Mouse (Mus musculus): ENCODE data around the gene Scoc.
"Not testable (repeated sequence)": the region's sequence is repeated elsewhere in the genome, so short reads cannot be mapped to it uniquely, and the experiment has no call there.

Scoc gene

GRCm38 (mm10) chr8:83458222-83458621 lies at the start of gene Scoc:
Scoc (minus strand) TSS chr8:83458391.
- DNase-seq (ENCODE audit: low read depth, low spot score): no peak

DNA sequence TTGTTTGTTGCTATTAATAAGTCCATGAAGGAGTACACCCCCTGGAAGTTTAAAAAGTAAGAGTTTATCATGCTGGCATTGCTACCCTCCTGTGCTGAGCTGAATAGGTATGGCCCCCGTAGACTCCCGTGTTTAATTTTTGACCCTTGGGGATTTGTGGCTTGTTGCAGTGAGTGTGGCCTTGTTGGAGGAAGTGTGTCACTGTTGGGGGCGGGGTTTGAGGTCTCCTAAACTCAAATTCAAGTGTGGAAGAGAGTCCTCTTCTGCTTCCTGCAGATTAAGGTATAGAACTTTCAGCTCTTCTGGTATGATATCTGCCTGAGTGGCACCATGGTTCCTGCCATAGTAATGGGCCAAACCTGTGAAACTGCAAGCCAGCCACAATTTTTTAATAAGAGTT lies 1.4 kb upstream of the Scoc start:
- no peak for DNase-seq (ENCODE audit: low read depth, low spot score)

DNA sequence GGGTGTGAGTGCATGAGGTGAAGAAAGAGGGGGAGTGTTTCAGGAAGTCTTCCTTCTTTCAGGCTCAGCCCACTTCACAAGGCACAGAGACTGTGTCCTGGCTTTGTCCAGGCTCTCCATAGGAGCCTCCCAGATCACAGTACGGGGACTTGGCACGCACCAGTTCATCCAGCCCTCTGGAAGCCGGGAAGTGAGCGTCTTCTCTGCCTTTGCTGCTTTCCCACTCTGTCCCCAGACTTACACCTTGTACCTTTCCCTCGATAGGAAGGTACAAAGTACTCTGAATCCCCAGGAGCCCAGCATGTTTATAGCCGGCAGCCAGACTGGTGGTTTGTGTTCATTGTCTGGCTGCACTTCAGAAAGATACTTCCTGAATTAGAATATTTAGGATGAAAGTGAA lies 1.1 kb downstream of the Scoc start:
- DNase-seq (ENCODE audit: low read depth, low spot score): no peak

GRCm38 (mm10) chr8:83451056-83451455 lies 7.1 kb downstream of the Scoc start:
- DNase-seq (ENCODE audit: low read depth, low spot score): peak; percentile 60

- DNase-seq (ENCODE audit: low read depth, low spot score): peak; percentile 32
Observed at GRCm38 (mm10) chr8:83449960-83450359, 8.2 kb downstream of the Scoc start.

DNA sequence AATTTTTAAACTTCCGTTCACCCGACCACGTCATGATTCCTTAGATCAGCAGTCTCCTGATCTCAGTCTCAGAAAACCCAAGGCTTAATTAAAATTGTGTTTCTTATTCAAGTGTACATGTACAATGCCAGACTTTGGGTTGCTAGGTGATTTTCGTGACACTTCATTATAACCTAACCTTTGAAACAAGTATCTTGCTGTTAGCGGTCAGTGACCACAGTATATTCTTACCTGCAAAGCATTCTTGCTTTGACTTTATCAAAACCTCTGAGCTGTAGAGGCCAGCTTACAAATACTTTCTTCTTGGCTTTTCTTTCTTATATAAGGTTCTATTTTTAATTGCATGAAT lies 15.2 kb downstream of the Scoc start:
- no peak for DNase-seq (ENCODE audit: low read depth, low spot score)

GRCm38 (mm10) chr8:83442243-83443051 lies 15.7 kb downstream of the Scoc start:
- DNase-seq (ENCODE audit: low read depth, low spot score): peak; percentile 98

DNA sequence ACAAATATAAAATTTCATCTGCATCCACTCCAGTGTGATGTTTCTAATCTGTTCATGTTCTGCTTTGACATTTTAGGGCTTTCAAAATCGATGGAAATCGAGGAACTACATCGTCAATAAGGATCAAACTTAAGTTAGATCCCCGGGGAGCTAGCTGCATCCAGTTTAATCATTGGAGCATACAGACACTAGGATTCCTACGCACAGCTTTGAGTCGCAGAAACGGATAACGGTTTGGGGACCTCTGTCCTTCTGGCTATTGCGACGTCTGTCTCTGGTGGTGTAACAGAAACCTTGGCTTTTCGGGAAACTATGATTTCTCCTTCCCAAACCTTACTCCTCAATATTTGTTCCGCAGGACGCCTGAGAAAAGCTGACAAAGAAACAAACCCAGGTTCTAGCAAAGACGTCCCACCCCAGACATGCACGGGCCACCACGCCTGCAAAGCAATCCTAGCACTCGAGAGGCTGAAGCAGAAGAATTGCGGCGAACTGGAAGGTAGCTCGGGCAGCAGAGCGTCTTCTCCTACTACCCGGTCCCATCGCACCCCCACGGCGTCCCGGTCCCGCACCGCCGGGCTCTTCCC lies 16.4 kb downstream of the Scoc start:
- no peak for DNase-seq (ENCODE audit: low read depth, low spot score)

- DNase-seq (ENCODE audit: low read depth, low spot score): no peak
Observed at GRCm38 (mm10) chr8:83437077-83437476, 21.1 kb downstream of the Scoc start.

GRCm38 (mm10) chr8:83429071-83429524 lies 29.1 kb downstream of the Scoc start:
- no peak for DNase-seq (ENCODE audit: low read depth, low spot score)

GRCm38 (mm10) chr8:83428621-83429020 lies 29.6 kb downstream of the Scoc start:
- not testable (repeated sequence) for DNase-seq (ENCODE audit: low read depth, low spot score)

DNA sequence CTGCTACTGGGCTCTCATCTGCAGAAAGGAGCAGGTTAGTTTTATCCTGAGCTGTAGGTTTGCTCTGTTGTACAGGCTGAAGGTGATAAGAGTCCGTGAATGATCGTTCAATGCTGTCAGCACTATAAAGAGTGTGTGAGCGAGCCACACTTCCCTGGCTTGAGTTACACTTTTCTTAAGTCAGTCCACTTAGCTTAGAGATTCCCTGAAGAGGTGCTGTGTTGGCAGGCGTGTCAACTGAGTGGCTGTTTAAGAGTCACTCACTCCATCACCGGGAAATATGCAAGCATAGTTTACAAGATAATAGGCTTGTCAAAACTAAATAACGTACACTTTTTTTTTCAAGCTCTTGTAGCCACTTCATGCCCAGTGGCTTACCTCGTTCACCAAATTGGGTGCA lies 31.2 kb downstream of the Scoc start:
- no peak for DNase-seq (ENCODE audit: low read depth, low spot score)

DNA sequence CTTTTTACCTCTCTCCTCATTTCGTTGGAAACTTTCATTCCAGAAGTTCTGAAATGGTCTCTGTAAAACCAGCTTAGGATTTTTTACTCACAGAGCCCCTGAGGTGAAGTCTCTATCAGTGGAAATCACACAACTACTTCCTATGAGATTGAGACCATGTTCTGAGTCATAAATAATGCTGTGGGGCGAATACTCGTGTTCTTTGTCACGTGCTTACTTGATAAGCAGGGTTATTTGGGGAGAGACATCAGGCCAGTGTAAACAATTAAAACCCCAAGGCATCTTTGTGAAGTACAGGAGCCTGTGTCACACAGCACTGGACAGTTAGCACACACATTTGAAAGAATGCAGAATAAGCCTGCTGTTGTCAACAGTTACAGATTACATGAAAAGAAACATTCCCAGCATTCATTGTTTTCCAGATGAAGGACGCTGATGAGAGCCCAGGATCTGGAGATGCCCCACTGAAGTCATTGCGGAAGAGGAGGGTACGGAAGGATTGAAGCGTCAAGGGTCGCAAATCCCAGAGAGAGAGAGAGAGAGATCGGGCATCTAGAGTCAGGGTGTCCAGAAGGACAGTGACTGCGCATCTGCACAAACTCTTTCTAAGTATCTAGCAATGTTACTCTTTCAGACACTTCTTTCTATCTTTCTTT lies 32.0 kb downstream of the Scoc start:
- DNase-seq (ENCODE audit: low read depth, low spot score): no peak

GRCm38 (mm10) chr8:83425202-83425601 lies 33.0 kb downstream of the Scoc start:
- DNase-seq (ENCODE audit: low read depth, low spot score): no peak

DNA sequence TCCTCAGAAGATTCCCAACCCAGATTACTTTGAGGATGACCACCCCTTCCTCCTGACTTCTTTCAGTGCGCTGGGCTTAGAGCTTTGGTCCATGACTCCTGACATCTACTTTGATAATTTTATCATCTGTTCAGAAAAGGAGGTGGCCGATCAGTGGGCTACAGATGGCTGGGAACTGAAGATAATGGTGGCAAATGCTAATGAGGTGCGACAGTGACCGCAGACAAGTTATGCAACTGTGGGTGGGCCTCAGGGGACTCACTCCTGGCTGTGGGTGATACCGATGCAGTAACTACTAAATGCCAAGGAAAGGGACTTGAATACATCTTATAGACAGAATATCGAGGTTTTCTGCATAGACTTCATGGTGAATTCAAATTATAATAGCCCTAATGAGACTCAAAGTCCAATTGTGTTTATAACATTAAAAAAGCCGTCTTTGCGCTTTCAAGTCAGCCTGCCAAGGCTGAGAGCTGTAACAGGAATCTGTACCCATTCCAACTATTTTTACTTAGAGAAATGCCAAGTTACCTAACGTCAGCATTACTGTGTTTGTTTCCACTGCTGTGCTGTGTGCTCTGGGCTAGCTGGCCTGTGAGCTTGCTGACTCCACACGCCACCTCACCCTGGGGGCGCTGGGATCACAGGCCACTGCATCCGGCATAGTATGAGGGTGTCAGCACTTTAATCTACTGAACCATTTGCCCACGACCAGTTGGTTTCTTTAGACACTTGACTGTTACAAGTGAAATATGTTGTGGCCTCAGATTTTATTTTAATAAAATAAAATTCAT lies 35.0 kb downstream of the Scoc start:
- DNase-seq (ENCODE audit: low read depth, low spot score): no peak

- DNase-seq (ENCODE audit: low read depth, low spot score): no peak
Observed at GRCm38 (mm10) chr8:83421354-83421753, 36.8 kb downstream of the Scoc start.

- no peak for DNase-seq (ENCODE audit: low read depth, low spot score)
Observed at GRCm38 (mm10) chr8:83418805-83419516, 39.2 kb downstream of the Scoc start.

DNA sequence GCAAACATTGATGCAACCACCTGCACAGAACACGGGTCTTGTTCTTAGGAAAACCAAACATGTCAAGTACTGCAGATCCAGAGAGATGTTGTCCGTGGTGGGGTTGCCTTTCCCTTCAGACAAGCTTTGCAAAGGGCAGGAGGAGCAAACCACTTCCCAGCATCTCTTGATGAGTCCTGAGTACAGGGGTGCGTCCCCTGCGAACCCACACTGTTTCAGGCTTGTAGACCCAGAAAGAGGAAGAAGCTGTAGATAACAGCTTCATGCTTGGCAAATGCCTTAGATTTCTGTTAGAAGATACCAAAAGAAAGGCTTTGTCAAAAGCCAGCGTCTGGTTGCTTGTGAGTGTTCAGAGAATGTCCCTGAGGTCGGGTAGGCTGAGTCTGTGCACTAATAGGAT lies 40.2 kb downstream of the Scoc start:
- no peak for DNase-seq (ENCODE audit: low read depth, low spot score)

GRCm38 (mm10) chr8:83416878-83417277 lies 41.3 kb downstream of the Scoc start:
- DNase-seq (ENCODE audit: low read depth, low spot score): no peak

DNA sequence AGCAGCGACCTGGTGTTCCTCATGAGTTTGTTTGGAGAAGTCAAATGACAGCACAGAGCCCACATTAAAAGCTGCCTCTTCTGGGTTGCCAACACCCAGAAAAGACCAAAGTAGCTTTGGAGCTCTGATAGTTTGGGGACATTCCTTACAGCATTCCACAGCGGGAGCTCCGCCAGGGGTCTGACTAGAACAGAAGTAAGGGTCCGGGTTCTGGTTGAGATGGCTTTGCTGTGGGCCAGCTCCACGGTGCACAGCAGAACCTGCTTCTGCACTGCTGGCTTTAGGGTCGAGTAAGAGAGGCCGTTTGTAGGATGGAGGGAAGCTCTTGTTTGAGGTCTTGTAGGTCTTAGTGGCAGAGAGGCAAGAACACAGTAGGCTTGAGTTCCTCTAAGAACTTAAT lies 49.7 kb downstream of the Scoc start:
- no peak for DNase-seq (ENCODE audit: low read depth, low spot score)

- no peak for DNase-seq (ENCODE audit: low read depth, low spot score)
Observed at GRCm38 (mm10) chr8:83406836-83407235, 51.4 kb downstream of the Scoc start.
